Mouse (Mus musculus) ES-E14 (cell line): ENCODE measurements at regions not wholly inside any gene's neighbourhood (a gene's known extent, or its start where the extent isn't known, plus 50 kb on each side); places are given as distances from the start of the nearest gene placed in this dataset.

ENCODE experiments used
- DNase-seq: peaks from one replicate; pipeline ENCODE4 v3.0.0-alpha.2; 2013; ENCODE audit warnings: low read depth, low spot score
- H3K27ac ChIP-seq: 2 replicates; pipeline ENCODE4 v1.5.1; 2012; ENCODE audit warnings: low read depth, mild to moderate bottlenecking, low read length, moderate library complexity, mixed read lengths; ENCODE audit not compliant: poor library complexity, insufficient read depth, severe bottlenecking
- H3K36me3 ChIP-seq: 2 replicates; pipeline ENCODE4 v1.6.1; 2012; ENCODE audit warnings: mild to moderate bottlenecking, low read length, moderate library complexity, mixed read lengths; ENCODE audit not compliant: control insufficient read depth, poor library complexity, insufficient read depth, severe bottlenecking
- H3K4me1 ChIP-seq, 2 experiments: fragments of 150-350 bp in 1 of 2; sonication (generic) in 1 of 2; 2 replicates each; pipeline ENCODE4 v1.6.1; 2012; ENCODE audit warnings: low read length in 2 of 2, mild to moderate bottlenecking in 1 of 2, mixed read lengths in 1 of 2; ENCODE audit not compliant: control insufficient read depth in 2 of 2, insufficient read depth in 2 of 2, poor library complexity in 1 of 2
- H3K4me3 ChIP-seq, 2 experiments: fragments of 150-350 bp in 1 of 2; sonication (generic) in 1 of 2; 2 replicates each; pipeline ENCODE4 v1.5.1; 2012; ENCODE audit warnings: low read length in 2 of 2, low read depth in 1 of 2, mild to moderate bottlenecking in 1 of 2, mixed read lengths in 1 of 2; ENCODE audit not compliant: insufficient read depth in 1 of 2, poor library complexity in 1 of 2, severe bottlenecking in 1 of 2
- H3K9ac ChIP-seq: 2 replicates; pipeline ENCODE4 v1.6.1; 2012; ENCODE audit warnings: low read depth, mild to moderate bottlenecking, low read length, mixed read lengths; ENCODE audit not compliant: poor library complexity, insufficient read depth, severe bottlenecking
- H3K9me3 ChIP-seq: fragments of 150-350 bp; sonication (generic); 2 replicates; pipeline ENCODE4 v1.6.1; 2012; ENCODE audit warnings: low read depth, mild to moderate bottlenecking, low read length; ENCODE audit not compliant: control insufficient read depth, insufficient read depth
- CHD2 ChIP-seq: IDR thresholded peaks from 2 replicates; pipeline ENCODE4 v1.6.1; 2014; ENCODE audit warnings: mild to moderate bottlenecking, low read depth, low read length, inconsistent platforms
- HCFC1 ChIP-seq: IDR thresholded peaks from 2 replicates; pipeline ENCODE4 v1.6.1; 2012; ENCODE audit warnings: low read length, inconsistent platforms, borderline replicate concordance; ENCODE audit not compliant: insufficient read depth
- MAFK ChIP-seq: IDR thresholded peaks from 2 replicates; pipeline ENCODE4 v1.6.1; 2014; ENCODE audit warnings: mild to moderate bottlenecking, low read depth, low read length, inconsistent platforms; ENCODE audit not compliant: insufficient read depth
- ZC3H11A ChIP-seq: IDR thresholded peaks from 2 replicates; pipeline ENCODE4 v1.6.1; 2012; ENCODE audit warnings: low read depth, mild to moderate bottlenecking, inconsistent platforms, low read length, borderline replicate concordance
- ZNF384 ChIP-seq: IDR thresholded peaks from 2 replicates; pipeline ENCODE4 v1.6.1; 2012; ENCODE audit warnings: low read depth, low read length, inconsistent platforms
- in situ Hi-C, 2 experiments: fragments of 600-800 bp; cut with MboI; formaldehyde crosslinking; loops; one replicate each; pipeline ENCODE4 v1.15.1; 2025; ENCODE audit warnings: low sequenced_read_pairs in 2 of 2, inconsistent platforms in 1 of 2; ENCODE audit not compliant: unreplicated experiment in 2 of 2

DNA sequence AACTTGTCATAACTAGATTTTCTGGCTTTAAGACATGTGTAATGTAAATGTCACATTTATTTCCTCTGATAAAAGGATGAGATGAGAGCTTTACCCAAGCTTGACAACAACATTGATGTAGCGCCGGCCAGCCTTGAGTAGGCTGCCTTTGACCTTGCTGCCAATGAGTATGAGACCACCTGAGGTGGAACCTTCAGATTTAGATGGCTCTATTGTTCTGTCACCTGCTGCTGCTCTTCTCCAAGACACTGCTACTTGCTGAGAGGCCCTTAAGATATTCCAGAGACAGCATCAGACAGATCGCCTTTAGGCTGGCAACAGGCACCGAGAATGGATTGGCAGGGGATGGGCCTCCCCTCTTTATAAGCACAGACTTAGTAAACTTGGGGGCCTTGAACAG, 854.6 kb upstream of the Fbxo33 start:
- no peak overlapping the region for H3K27ac ChIP-seq
- peaks cover 0 to 3% of the 10 kb centered on the region in 2 experiments; a peak in 1 of 4 replicates for H3K4me1 ChIP-seq
- in situ Hi-C loops: no loop called here
- peak; percentile 17 for DNase-seq
- no peaks in the 10 kb centered on the region for H3K9me3 ChIP-seq
- no peak for TF ChIP-seq CHD2
- TF ChIP-seq ZNF384: no peak
- TF ChIP-seq MAFK: no peak
- TF ChIP-seq ZC3H11A: no peak
- no peak for TF ChIP-seq HCFC1
- H3K4me3 ChIP-seq: no peak overlapping the region
- H3K9ac ChIP-seq: no peak overlapping the region
- H3K36me3 ChIP-seq: no peaks in the 10 kb centered on the region
